Mouse (Mus musculus): ENCODE measurements at regions not wholly inside any gene's neighbourhood (a gene's known extent, or its start where the extent isn't known, plus 50 kb on each side); places are given as distances from the start of the nearest gene placed in this dataset.

DNA sequence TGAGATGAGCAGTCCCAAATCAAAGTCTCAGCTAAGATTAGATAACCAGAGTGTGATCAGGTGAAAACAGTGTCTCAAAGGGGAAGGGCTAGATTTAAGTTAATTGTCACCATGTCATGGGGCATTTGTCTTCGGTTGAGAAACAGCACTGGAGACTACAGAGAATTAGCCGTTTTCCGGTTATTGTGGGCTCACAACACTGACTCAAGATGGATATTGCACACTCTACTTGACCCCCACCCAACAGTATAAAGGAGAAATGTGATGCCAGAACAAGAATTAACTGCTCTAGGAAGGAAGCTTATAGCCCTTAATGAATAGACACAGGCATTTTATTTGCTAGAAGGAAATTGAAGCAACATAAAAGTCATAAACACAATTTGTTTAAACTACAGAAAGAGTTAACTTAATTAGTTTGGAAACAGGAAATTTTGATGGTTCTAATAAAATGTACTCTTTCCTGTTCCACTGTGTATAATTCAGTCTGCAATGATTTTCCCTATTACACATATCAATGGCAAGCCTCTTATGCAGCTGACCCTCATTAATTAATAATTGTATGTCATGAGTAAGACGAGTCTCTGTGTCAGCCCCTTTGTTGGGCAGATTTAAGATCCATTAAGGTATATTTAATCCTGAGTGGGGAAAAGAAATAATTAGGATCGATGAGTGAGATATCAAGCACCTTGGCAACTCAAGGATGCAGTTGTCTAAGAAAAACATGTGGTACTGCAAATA is 277.4 kb upstream of the Tmeff2 start:
- peak; percentile 42 for DNase-seq (ENCODE audit: low spot score)

DNA sequence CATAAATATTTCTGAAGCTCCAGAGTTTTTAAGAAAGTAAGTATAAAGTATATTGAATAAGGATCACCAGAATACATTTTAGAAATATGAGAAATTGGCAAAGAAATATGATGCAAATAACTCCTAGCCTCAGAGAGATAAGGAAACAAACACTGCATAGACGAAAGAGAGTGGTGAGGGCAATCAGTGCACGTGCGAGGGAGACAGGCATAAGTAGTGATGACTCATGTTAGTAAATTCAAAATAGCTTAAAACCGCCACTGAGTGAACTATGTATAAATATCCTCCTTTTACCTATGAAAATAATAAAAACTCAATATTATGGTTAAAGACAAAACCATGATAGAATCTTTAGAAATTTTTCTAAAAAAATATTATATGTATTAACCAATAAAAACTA is 271.4 kb upstream of the Tmeff2 start:
- no peak for DNase-seq (ENCODE audit: low spot score)

DNA sequence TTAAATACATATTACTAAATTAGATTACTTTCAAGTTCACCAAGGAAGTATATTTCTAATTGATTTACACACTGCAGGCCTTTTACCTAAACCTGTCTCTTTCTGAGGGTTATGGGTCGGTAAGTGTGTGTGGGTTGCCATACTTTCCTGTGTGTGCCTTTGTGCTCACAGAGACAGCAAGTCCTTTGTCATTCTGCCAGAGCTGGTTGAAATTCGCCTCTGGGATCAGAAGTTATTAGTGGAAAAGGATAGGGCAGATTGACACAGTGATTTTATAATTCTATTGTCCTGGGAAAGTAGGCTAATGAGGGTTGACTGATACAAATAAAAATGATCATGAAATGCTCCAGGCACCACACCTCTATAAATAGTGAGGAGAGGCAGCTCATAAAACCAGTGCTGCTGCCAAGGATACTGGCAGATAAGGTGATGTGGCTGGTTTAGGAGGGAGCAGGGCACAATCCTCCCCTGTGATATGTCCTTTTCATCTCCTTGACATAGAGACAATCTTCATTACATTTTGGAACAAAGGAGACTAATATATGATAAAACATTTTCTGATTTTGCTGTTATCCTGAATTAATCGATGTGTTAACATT is 270.9 kb upstream of the Tmeff2 start:
- DNase-seq (ENCODE audit: low spot score): no peak

DNA sequence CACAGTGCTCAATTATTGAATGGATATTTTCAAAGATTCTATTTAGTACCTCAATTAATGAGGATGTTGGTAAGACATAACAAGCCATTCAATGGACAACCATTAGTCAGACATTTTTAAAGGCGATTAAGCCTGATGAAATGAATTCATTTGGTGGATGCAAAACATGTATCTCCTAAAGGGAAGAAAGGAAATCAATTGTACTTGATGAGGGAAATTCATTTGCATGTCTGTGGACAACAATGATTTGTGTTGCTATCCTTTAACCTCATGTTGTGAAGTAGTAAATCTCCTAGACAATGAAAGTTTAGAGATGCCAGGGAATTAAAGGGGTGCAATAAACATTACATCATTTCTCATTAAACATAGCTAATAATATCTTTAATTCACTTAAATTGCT is 262.5 kb upstream of the Tmeff2 start:
- no peak for DNase-seq (ENCODE audit: low spot score)

DNA sequence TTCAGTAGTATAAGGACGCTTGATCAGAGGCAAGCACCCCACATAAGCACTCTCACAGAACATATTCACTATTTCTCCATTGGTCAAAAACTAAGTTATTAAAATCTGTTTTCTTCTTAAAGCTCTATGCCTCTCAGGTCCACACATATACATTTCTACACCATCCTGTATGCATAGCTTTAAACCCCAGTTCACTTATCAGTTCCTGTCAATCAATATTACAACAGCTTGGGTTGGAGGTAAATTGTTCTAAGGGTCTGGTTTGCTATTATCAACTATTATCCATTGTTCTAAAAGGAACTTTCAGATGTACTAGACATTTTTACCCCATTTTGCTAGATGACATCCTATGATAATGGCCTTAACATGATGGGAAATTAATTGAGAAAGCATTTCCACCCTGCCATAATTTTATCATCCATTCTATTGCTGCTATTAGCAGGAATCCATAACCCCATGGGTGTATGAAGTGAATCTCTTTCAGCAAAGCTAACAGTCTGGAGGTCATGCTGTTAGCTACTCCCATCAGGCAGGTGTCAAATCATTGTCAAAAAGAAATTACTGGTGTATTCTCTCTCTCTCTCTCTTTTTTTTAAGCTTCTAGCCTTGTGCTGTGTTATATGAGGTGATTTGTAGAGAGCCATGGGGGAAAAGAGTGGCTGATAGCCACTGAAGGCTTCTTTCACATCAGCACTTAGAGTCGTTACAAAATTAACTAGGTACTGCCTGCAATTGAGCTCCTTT is 253.3 kb upstream of the Tmeff2 start:
- DNase-seq (ENCODE audit: low spot score): no peak

DNA sequence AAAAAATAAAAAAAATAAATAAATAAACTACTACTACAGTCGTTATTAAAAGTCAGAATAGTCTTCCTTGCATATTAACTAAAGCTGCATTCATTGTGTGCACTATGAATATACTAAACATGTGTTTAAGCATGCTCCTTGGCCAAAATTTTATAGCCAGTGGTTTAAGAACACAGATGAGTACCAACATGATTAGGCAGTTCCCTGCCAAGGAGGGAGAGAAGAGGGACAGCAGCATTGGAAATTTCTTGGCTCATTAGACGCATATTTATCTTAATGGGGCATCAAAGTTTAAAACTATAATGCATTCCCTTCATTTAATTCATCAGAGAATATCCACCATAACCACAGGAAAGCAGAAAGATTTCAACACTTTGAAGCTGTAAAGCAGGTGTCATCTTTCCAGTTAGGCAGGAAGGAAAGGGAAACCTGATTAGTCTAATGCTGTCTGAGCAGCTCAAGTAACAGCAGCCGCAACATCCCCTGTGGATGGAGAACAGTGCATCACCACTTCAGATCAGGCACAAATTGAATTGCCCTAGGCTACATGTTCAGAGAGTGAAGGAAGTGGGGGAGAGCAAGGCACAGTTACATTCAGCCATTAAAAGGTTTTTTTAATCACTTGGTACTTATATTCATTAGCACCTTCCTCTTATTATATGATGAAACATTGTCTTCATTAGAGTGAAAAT is 248.3 kb upstream of the Tmeff2 start:
- DNase-seq (ENCODE audit: low spot score): peak; percentile 30

DNA sequence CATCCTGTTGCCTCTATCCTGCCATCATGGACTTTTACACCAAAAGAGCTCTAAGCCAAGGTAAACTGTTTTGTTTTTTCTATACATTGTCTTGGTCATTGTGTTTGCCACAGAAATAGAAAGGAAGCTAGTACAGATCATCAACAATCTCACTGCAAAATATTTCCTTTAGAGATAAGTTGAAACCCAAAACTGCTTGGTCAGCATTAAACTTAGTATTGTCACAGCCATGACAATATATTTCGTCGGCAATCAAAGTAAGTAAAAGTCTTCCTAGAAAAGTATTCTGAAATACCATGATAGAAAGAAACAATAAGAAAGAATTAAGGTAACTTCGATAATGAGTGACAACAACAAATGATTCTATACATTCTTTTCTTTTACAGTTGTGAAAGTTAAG is 235.3 kb upstream of the Tmeff2 start:
- no peak for DNase-seq (ENCODE audit: low spot score)

DNA sequence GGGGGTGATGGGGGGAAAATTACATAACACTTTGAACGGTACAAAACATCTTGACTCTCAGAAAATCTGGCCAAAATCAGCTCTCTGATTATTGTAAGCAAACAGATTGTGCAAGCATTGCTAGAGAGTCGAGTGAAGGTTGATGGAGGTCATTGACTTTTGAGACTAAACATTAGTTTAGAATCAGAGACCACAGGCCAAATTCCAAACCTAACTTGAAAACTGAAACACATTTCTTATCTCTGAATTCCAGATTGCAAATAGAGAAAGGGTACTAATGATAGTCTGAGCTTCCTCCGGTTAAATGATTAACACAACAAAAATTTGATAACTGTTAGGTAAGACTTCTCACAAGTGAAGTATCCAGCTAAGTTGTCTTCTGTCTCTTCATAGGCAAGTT is 217.5 kb upstream of the Tmeff2 start:
- no peak for DNase-seq (ENCODE audit: low spot score)

DNA sequence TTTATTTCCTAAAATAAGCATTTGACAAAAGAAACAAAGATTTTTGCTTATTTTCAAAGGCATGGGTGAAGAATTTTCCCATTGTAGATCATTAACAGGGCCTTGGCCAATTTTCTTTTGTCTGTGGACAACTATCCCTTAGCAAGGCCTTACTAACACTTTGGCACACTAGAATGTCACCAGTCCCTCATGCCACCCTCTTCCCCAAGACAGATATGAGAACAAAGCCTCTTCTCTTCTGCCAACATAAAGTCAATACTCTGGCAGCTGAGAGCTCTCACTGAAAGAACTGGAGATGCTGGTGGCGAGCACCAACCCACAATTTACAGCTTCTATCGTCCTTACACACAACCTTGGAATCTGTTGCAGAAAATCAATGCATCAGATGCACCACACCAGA is 215.1 kb upstream of the Tmeff2 start:
- peak; percentile 6 for DNase-seq (ENCODE audit: low spot score)

DNA sequence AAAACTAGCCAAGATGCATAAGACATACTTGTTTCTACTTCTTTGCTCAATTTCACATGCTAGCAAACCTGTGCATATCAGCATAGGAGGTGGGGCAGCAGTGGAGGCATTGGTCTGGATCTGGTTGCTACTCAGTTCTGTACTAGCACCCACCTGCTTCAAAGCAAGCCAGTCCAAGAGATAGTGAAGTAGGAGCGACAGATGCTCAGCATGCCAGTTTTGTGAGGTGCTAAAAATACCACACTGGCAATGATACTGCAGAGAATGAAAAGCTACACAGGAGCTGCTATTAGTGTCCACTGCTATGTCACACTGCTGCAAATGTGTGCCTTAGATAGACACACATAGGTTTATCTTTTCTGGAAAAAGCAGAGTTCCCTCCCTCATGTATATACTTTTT is 203.5 kb upstream of the Tmeff2 start:
- no peak for DNase-seq (ENCODE audit: low spot score)

DNA sequence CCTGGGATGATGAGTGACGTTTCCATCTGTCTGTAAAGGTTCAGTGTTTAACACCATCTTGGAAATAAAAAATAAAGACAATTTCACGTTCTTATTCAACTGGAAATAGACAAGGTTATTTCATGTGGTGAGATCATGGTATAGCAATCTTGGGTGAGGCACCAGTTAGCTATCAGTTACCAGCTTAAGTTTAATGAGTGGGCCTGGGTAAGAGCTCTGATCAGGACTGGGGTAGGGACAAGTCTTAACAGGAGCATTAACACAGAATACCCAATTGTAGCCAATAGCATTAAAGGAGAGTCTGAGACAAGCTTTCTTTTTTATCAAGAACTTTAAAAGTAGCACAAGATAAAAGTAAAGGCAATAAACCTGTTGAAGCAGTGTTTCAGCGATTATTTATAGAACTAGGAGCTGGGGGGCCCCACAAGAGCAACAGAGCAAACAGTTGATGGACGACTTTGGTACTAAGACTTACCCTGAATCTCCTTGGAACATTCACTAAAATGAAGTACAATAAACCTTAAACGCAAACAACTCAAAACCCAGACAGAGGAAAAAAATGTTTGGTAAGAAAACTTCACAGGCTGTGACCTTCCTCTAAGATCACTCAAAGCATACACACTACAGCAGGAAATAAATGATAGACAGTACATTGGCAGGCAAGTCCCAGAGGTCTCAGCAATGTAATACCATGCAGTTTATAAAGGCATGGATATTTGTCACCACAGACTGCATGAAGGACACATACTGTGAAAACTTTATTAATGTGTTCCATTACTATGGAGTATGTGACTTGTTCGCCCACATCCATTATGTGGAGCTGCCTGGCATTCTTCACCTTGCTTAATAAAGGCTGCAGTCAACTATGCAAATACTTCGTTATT is 202.9 kb upstream of the Tmeff2 start:
- no peak for DNase-seq (ENCODE audit: low spot score)

DNA sequence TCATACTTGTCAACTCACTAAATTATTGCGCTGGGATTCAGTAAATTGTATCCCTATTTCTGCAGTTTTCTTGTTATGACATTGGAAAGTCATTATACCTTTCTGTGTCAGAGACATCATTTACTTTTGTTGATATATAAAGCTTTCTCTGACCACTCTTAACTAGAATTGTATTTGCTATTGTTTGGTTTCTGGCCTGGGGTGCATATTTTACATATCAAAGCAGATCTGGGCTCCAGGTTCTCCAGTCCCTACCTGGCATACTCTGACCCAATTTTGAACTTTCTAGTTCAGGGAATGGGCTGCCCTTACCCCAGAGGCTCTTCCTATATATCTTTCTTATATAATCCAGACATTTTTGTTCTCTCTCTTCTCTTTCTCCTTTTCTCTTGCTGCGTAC is 195.8 kb upstream of the Tmeff2 start:
- no peak for DNase-seq (ENCODE audit: low spot score)

DNA sequence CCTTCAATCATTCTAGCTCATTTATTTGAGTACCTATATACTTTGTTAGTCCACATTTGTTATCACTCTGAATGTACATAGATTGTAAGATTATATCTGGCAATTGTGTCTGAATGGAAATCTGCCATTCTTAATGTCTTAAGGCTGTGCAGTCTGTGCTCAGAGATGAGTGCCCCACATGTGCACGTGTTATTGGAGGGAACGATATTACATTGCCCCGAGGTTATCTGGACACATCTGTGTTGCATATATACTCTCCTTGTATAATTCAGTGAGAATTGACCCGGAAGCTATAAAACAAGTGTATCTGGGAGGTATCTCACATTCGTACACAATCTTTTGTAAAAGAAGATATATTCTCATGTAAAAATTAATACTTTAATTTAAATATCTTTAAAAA is 155.4 kb upstream of the Tmeff2 start:
- no peak for DNase-seq (ENCODE audit: low spot score)

DNA sequence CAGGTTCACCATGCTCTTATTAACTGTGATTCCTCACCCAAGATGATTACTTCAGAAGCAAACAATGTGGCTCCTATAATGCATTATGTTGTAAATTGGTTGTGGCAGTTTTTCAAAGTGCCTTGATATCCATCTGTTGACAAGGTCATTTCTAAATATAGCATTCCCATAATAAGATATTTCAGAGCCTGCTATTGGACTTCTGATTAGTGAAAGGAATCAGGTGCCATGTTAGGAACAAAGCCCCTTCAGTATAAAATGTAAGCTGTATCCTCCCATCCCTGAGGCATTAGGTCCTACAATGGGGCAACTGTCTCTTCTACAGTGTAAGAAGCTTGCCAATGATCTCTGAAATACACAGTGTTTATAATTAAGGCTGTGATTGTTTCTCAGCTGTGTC is 130.2 kb upstream of the Tmeff2 start:
- DNase-seq (ENCODE audit: low spot score): peak; percentile 58

DNA sequence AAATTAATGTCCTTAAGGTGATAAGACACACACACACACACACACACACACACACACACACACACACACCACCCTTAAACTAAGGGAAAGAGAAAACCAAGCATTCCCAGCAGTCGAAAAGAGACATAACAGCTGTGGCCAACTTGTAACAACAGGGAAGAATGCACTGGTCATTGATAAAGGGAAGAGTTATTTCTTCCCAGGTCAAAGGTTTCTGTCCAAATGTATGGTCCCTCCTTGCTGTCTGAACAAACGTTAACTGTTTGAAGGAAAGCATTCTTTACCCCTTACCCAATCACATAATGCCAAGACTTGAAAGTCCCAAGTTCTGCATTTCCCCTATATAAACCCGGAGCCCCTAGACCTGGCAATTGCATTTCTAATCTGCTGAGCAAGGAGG is 105.2 kb upstream of the Tmeff2 start:
- DNase-seq (ENCODE audit: low spot score): no peak

DNA sequence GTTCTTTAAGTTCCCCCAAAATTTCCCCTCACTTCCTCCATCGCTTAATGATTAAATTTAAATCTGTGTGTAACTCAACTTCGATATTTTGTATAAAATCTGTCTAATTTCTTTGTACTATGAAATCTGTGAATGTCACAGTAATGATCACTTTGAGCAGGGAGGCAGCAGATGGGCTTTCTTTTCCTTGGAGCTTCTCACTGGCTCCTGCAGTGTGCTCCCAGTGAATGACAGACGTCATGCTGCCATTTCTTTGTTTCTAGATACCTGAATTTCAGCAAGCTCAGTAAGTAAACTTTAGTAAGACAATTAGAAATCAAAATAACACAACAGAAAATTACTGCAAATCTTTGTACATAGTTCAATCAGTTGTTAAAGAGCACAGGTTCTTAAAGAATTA is 102.3 kb upstream of the Tmeff2 start:
- no peak for DNase-seq (ENCODE audit: low spot score)

DNA sequence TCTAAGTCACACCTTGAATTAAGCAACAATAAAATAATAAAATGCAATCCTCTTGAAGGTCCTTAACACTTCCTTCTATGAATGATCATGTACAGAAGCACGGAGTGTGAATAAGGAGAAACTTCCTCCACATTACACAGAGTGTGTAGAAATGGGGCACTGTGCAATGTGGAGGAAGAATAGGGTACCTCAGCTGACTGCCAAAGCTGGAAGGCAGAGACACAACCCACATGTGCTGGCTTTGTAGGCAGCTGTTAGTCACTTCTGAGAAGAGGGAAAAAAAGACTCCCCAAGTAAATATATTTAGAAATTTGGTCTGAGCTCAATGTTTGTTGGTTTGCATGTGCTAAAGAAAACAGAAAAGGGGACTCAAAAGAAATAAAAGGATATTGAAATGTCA is 94.1 kb upstream of the Tmeff2 start:
- DNase-seq (ENCODE audit: low spot score): no peak

DNA sequence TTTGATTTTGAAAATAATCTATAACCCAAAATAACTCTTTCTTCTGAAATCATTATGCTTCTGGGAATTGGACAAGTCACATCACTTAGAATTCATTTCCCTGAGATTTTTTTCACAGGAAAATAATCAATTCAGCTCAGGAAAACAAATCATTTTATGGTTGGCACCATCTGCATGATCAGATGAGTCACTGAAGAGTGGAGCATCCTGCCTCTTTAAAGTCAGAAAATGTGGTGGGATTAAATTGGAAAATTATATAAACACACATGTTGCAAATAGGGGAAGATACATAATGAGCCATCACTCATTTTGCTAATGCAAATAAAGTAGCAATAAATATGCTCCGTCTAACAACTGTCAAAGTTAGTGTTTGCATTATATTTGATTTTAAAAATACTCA is 93.6 kb upstream of the Tmeff2 start:
- no peak for DNase-seq (ENCODE audit: low spot score)

DNA sequence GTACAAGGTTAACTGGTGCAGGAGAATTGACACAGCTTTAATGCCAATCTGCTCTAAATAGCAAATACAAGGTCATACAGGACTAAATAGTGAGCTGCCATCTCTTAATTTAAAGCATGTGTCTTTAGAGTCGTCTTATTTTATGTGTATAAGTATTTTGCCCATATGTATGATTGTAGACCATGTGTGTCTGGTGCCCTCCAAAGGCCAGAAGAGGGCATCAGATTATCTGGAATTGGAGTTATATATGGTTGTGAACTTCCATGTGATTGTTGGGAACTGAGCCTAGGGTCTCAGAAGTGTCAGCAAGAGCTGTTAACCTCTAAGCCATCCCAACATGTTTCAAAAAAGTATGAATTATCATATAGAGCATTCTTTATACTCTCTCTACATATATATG is 68.8 kb upstream of the Tmeff2 start:
- DNase-seq (ENCODE audit: low spot score): peak; percentile 10

DNA sequence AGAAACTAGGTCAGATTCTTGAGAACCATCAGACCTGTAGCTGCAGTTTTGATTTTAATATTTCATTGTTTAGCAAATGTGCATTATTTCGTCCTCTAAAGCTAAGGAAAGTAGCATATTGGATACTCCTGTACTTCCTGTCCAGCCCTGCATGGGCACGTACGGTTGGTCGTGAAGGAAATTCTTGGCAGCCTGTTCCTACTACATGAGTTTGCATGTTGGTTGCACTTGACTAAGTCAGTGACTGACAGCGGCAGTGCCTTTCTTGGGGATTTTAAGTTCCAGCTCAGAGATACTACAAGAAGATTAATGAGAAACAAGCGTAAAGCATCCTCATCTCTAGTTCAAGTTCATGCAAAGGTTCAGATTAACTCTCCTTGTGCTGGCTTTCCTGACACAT is 64.3 kb upstream of the Tmeff2 start:
- no peak for DNase-seq (ENCODE audit: low spot score)

DNA sequence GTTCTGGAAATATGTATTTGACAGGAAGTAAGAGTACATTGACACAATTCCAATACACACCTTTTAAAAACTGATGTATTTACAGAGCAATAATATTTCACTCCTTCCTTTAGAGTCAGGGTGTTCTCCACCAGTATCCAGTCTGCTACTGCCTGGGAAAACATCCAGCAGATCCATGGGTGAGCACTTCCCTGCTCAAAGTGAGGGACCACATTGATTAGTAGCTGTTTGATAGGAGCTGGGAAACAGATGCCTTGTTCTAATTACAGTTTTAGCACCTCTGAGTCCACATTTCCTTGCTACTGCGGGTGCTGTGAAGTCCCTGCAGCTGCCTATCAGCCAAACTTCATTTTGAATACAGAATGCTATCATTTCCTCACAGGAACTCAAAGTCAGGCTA is 53.3 kb upstream of the Tmeff2 start:
- no peak for DNase-seq (ENCODE audit: low spot score)

Measured in retina, embryonic 14.5 days (tissue).